Mouse (Mus musculus) megakaryocyte-erythroid progenitor cell, adult 5-6 weeks (primary cell): ENCODE results near the gene Tepp. TPM values are rescaled to one million over a fixed set of nuclear protein-coding genes. Genes with fewer than 3 reads are reported as not detected.

Experiments
- ATAC-seq: replicated peaks from 2 replicates; pipeline ENCODE4 v1.8.0; 2016; ENCODE audit warnings: mild to moderate bottlenecking, inconsistent platforms; ENCODE audit not compliant: severe bottlenecking, poor library complexity, low FRiP score, low TSS enrichment
- total RNA-seq, 2 experiments: library from RNA; stranded (forward) in 1 of 2; stranded (reverse) in 1 of 2; fragments of 200-1000, 215-1000 nt in 1 of 2; fragments of >200 nt in 1 of 2; fragmentation: Nextera tagmentation in 1 of 2; gene quantifications; 2 replicates each; pipeline ENCODE4 v1.2.3; 2014 to 2017

Gene Tepp
- total RNA-seq (2014; fragmentation: Nextera tagmentation), result not detected in 2 replicates
- not detected in 2 replicates for total RNA-seq (2017)

- no peak for ATAC-seq
Observed at GRCm38 (mm10) chr8:95310342-95310970, at the start of gene Tepp. Tepp (plus strand) TSS chr8:95310566.

- no peak for ATAC-seq
Observed at GRCm38 (mm10) chr8:95262181-95262580, 48.2 kb upstream of the Tepp start.

DNA sequence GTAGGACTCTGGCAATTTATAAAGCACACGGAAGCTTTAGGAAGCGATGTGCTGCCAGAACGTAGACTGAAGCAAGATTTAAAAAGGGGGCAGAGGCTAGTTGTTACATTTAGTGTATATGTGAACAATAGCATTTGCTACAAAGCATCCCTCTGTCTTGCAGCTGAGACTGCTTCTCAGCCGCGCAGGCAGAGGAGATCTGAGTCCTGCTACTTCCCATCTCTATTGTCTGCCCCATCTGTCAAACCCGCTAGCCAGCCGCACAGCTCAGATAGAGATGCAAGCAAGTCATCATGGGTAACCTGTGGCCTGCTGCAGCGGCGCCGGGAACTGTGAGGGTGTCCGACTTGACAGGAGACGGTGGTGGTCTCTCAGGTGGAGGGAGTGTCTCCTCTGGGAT is 39.9 kb upstream of the Tepp start:
- ATAC-seq, result no peak

DNA sequence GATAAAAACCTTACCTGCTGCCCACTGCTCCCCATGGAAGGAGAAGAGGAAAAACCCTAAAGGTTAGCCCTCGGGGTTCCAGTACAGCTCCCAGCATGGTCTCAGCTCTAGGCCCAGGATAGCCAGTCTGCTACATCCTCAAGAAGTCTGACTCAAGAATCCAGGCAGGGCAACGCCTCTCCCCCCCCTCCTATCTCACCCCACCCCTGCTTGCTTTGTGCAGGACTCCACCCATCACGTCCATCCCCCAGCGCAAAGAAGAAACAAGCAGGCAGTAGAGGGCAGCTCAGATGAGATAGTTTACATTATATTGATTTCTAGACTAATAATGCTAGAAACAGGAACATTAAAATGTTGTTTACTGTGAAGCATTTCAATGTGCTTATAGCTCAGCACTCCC is 38.5 kb upstream of the Tepp start:
- peak; percentile 64 for ATAC-seq

GRCm38 (mm10) chr8:95272871-95273270 is 37.5 kb upstream of the Tepp start:
- ATAC-seq, result no peak

- no peak for ATAC-seq
Observed at GRCm38 (mm10) chr8:95281493-95281892, 28.9 kb upstream of the Tepp start.

GRCm38 (mm10) chr8:95289066-95289650 is 21.2 kb upstream of the Tepp start:
- no peak for ATAC-seq

GRCm38 (mm10) chr8:95293172-95293571 is 17.2 kb upstream of the Tepp start:
- ATAC-seq, result peak; percentile 69

DNA sequence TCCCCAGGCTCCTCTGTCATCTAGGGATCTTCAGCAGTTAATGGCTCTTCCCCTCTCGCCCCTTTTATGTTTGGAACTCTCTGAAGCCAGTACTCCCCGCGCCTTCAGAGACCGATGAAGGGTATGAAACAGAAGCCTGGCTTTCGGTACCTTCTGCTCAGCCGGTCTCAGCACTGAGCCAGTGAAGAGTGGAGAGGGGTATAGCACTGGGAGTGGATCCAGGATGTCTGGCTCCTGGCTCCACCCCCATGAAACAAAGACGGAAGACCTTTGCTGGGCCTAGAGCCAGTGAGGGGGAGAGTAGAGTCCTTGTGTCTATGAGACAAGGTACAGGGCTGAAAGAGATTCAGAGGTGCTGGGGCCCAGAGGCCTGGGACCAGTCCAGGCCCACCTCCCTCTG is 16.5 kb upstream of the Tepp start:
- ATAC-seq, result peak; percentile 69

DNA sequence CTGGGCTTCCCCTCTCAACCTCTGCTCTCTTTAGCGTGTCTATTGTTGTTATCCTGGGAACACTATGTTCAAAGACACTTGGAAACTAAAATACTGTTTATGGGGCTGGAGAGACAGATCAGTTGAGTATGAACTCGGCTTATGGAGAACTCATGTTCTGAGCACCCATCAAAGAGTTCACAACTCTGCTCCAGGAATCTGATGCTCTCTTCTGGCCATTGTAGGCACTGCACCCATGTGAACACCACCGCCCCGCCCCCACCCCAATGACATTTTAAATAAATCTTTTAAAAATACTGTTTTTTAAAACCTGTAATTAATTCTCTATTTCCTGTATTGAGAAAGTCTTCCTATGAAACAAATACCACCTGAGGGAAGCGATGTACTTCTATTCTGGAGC is 8.0 kb upstream of the Tepp start:
- ATAC-seq, result peak; percentile 77

DNA sequence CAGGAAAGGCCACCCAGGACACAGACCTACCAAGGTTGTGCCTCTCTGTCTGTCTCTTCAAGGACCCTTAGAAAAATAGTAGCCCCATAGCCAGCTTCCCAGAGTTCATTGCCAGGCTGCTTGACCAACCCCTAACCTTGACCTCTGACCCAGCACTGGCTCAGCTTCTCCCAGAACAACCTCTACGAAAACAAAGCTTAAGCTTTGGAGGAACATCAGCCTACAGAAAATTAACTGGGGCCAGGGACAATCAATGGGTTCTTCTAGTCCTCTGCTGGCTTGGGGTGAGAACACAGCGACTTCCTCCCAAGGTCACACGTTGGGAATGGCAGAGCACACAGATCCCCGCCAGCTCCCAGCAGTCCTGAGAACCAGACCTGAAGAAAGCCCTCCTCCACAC is 4.8 kb upstream of the Tepp start:
- ATAC-seq, result no peak

GRCm38 (mm10) chr8:95306431-95306830 is 3.9 kb upstream of the Tepp start, which contains the start of gene Cngb1:
Cngb1 (minus strand) TSS chr8:95306585.
- no peak for ATAC-seq

- peak; percentile 45 for ATAC-seq
Observed at GRCm38 (mm10) chr8:95312836-95313235, 2.5 kb downstream of the Tepp start.

- no peak for ATAC-seq
Observed at GRCm38 (mm10) chr8:95313857-95314256, 3.5 kb downstream of the Tepp start.

- no peak for ATAC-seq
Observed at GRCm38 (mm10) chr8:95314707-95315106, 4.3 kb downstream of the Tepp start.

- no peak for ATAC-seq
Observed at GRCm38 (mm10) chr8:95315350-95315749, 5.0 kb downstream of the Tepp start.

- peak; percentile 86 for ATAC-seq
Observed at GRCm38 (mm10) chr8:95320224-95321139, 10.1 kb downstream of the Tepp start.

DNA sequence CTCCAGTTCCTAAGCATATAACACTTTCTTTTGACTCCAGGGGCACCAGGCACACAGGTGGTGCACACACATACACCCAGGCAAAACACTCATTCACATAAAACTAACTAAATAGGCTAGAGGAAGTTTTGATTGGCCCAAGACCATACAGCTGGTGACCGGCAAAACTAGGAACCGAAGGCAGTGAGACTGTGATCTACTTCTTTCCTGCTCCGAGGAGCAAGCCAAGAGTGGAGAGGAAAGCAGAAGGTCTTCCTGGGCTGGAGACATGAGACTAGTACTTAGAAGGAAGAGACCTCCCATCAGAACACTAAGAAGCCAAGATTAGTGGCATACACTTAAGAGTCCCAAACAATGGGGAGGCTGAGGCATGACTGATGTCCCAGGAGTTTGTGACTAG is 12.8 kb downstream of the Tepp start:
- no peak for ATAC-seq

DNA sequence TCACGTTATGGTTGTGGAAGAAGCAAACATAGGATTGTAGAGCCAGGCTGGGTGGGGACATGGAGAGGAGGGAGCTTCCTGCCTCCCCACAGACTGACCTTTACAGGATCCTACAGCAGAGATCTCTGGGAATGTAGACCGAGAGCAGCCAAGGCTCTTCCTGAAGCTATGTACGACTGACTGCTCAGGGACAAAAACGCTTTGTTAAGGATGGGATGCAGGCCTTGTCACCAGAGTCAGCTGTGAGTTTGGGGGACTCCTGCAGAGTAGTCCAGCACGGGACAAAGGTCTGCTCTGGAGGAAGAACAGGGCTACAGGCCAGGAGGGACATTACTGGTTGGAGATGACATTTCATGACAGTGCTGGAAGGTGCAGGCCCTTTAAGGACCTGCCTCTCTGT is 14.3 kb downstream of the Tepp start:
- no peak for ATAC-seq

DNA sequence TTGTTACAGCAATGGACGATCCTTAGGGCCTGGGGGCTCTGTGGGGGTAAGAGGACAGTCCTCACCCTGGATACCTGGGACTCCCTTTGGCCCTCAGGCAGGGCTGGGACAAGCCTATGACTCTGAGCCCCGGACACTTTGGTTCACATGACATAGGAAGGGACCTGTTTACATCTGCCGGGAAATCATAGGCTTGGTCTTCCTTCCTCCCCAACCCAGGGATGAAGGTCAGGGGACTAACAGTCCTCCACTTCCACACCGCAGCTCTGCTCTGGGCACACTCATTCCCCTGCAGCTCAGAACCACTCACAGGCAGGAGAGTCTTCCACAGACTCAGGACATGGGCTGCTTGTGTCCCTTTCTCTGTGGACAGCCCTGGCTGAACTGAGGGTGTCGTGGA is 16.5 kb downstream of the Tepp start:
- ATAC-seq, result no peak
